Mouse (Mus musculus): ENCODE data around the gene Tnni3. TPM values are rescaled to one million over a fixed set of nuclear protein-coding genes. Genes with fewer than 3 reads are reported as not detected.

The Tnni3 gene
- polyA plus RNA-seq, 1 experiment from 2014 or later = 2.7 TPM

- H3K4me3 ChIP-seq = peak overlapping the region; percentile 8; the same call in 1 of the 2 replicates
- H3K9me3 ChIP-seq = no peaks in the 10 kb centered on the region
- peaks cover 29% of the 10 kb centered on the region for H3K4me1 ChIP-seq
- DNase-seq (ENCODE audit: low spot score) = no peak
- WGBS = 62% methylated on average over 6 of the region's 6 CpGs
- H3K36me3 ChIP-seq (replicated peaks) = no peaks in the 10 kb centered on the region
- peak overlapping the region; percentile 71 for H3K27ac ChIP-seq (replicated peaks)
- peaks cover 9% of the 10 kb centered on the region for H3K27me3 ChIP-seq (replicated peaks; ENCODE audit: low read depth, poor library complexity, severe bottlenecking)
These were observed 8.2 kb downstream of the Tnni3 start for GRCm38 (mm10) chr7:4515853-4516252.

GRCm38 (mm10) chr7:4513829-4514712, 10.0 kb downstream of the Tnni3 start:
- peaks cover 31% of the 10 kb centered on the region for H3K4me1 ChIP-seq
- no peak for DNase-seq (ENCODE audit: low spot score)
- H3K27ac ChIP-seq (replicated peaks) = peak overlapping the region; percentile 41
- 62% methylated on average over 6 of the region's 6 CpGs for WGBS
- peak overlapping the region; percentile 4; the same call in 1 of the 2 replicates for H3K4me3 ChIP-seq
- no peaks in the 10 kb centered on the region for H3K9me3 ChIP-seq
- H3K36me3 ChIP-seq (replicated peaks) = no peaks in the 10 kb centered on the region
- H3K27me3 ChIP-seq (replicated peaks; ENCODE audit: low read depth, poor library complexity, severe bottlenecking) = peaks cover 4% of the 10 kb centered on the region; the same call in 1 of the 2 replicates

- Histone ChIP-seq H3K27ac (replicated peaks) (peak overlapping the region; percentile 4; the same call in 1 of the 2 replicates), H3K9me3 (no peaks in the 10 kb centered on the region), H3K4me1 (peaks cover 31% of the 10 kb centered on the region), H3K4me3 (no peak overlapping the region), H3K27me3 (replicated peaks; ENCODE audit: low read depth, poor library complexity, severe bottlenecking) (peaks cover 11% of the 10 kb centered on the region; the same call in 1 of the 2 replicates), H3K36me3 (replicated peaks) (no peaks in the 10 kb centered on the region)
- DNase-seq (ENCODE audit: low spot score) = peak; percentile 64
- 22% methylated on average over 13 of the region's 13 CpGs for WGBS
These were observed 10.8 kb downstream of the Tnni3 start for GRCm38 (mm10) chr7:4513236-4513635.

GRCm38 (mm10) chr7:4511489-4512224, 12.4 kb downstream of the Tnni3 start:
- no peaks in the 10 kb centered on the region for H3K9me3 ChIP-seq
- no peak overlapping the region for H3K4me3 ChIP-seq
- H3K27ac ChIP-seq (replicated peaks) = no peak overlapping the region
- H3K27me3 ChIP-seq (replicated peaks; ENCODE audit: low read depth, poor library complexity, severe bottlenecking) = peaks cover 11% of the 10 kb centered on the region; the same call in 1 of the 2 replicates
- DNase-seq (ENCODE audit: low spot score) = no peak
- H3K36me3 ChIP-seq (replicated peaks) = no peaks in the 10 kb centered on the region
- WGBS = 81% methylated on average over 8 of the region's 8 CpGs
- H3K4me1 ChIP-seq = peaks cover 31% of the 10 kb centered on the region

GRCm38 (mm10) chr7:4509863-4510608, 14.0 kb downstream of the Tnni3 start:
- no peaks in the 10 kb centered on the region for H3K9me3 ChIP-seq
- H3K36me3 ChIP-seq (replicated peaks) = no peaks in the 10 kb centered on the region
- WGBS = 17% methylated on average over 24 of the region's 24 CpGs
- no peak overlapping the region for H3K27ac ChIP-seq (replicated peaks)
- H3K4me1 ChIP-seq = peaks cover 19% of the 10 kb centered on the region
- DNase-seq (ENCODE audit: low spot score) = peak; percentile 88
- peak overlapping the region; percentile 30; the same call in 1 of the 2 replicates for H3K4me3 ChIP-seq
- H3K27me3 ChIP-seq (replicated peaks; ENCODE audit: low read depth, poor library complexity, severe bottlenecking) = peaks cover 11% of the 10 kb centered on the region; the same call in 1 of the 2 replicates

- 92% methylated on average over 8 of the region's 8 CpGs for WGBS
- H3K27me3 ChIP-seq (replicated peaks; ENCODE audit: low read depth, poor library complexity, severe bottlenecking) = peaks cover 11% of the 10 kb centered on the region; the same call in 1 of the 2 replicates
- H3K4me3 ChIP-seq = no peak overlapping the region
- no peaks in the 10 kb centered on the region for H3K36me3 ChIP-seq (replicated peaks)
- H3K9me3 ChIP-seq = no peaks in the 10 kb centered on the region
- peaks cover 12% of the 10 kb centered on the region; the same call in 1 of the 2 replicates for H3K4me1 ChIP-seq
- H3K27ac ChIP-seq (replicated peaks) = no peak overlapping the region
- DNase-seq (ENCODE audit: low spot score) = no peak
These were observed 15.3 kb downstream of the Tnni3 start for GRCm38 (mm10) chr7:4508739-4509116.

- no peaks in the 10 kb centered on the region for H3K36me3 ChIP-seq (replicated peaks)
- 73% methylated on average over 32 of the region's 32 CpGs for WGBS
- H3K9me3 ChIP-seq = no peaks in the 10 kb centered on the region
- H3K27ac ChIP-seq (replicated peaks) = no peak overlapping the region
- DNase-seq (ENCODE audit: low spot score) = no peak
- H3K4me3 ChIP-seq = no peak overlapping the region
- H3K27me3 ChIP-seq (replicated peaks; ENCODE audit: low read depth, poor library complexity, severe bottlenecking) = peaks cover 11% of the 10 kb centered on the region; the same call in 1 of the 2 replicates
- H3K4me1 ChIP-seq = peaks cover 8% of the 10 kb centered on the region; the same call in 1 of the 2 replicates
These were observed 15.8 kb downstream of the Tnni3 start for GRCm38 (mm10) chr7:4508062-4508738.

- no peaks in the 10 kb centered on the region for H3K9me3 ChIP-seq
- DNase-seq (ENCODE audit: low spot score) = no peak
- no peak overlapping the region for H3K4me3 ChIP-seq
- peaks cover 11% of the 10 kb centered on the region; the same call in 1 of the 2 replicates for H3K27me3 ChIP-seq (replicated peaks; ENCODE audit: low read depth, poor library complexity, severe bottlenecking)
- H3K36me3 ChIP-seq (replicated peaks) = no peaks in the 10 kb centered on the region
- H3K27ac ChIP-seq (replicated peaks) = no peak overlapping the region
- H3K4me1 ChIP-seq = peaks cover 10% of the 10 kb centered on the region; the same call in 1 of the 2 replicates
- 69% methylated on average over 3 of the region's 4 CpGs for WGBS
These were observed 16.8 kb downstream of the Tnni3 start for GRCm38 (mm10) chr7:4507220-4507619.

GRCm38 (mm10) chr7:4504646-4505435, 19.2 kb downstream of the Tnni3 start:
- DNase-seq (ENCODE audit: low spot score) = no peak

GRCm38 (mm10) chr7:4503858-4504257, 20.2 kb downstream of the Tnni3 start:
- no peak for DNase-seq (ENCODE audit: low spot score)
- H3K27ac ChIP-seq (replicated peaks) = no peak overlapping the region
- H3K9me3 ChIP-seq = no peaks in the 10 kb centered on the region; the same call in 1 of the 2 replicates
- 90% methylated on average over 5 of the region's 5 CpGs for WGBS
- H3K4me3 ChIP-seq = no peak overlapping the region
- H3K4me1 ChIP-seq = peaks cover 25% of the 10 kb centered on the region
- H3K27me3 ChIP-seq (replicated peaks; ENCODE audit: low read depth, poor library complexity, severe bottlenecking) = peaks cover 5% of the 10 kb centered on the region; the same call in 1 of the 2 replicates
- H3K36me3 ChIP-seq (replicated peaks) = 0 out of 2 replicates have a peak, but pooled peaks cover 3% of the 10 kb centered on the region

More at GRCm38 (mm10) chr7:4504646-4505435, 19.2 kb downstream of the Tnni3 start:
- Histone ChIP-seq H3K4me3 (no peak overlapping the region), H3K27ac (replicated peaks) (no peak overlapping the region), H3K27me3 (replicated peaks; ENCODE audit: low read depth, poor library complexity, severe bottlenecking) (peaks cover 11% of the 10 kb centered on the region; the same call in 1 of the 2 replicates), H3K4me1 (peaks cover 15% of the 10 kb centered on the region), H3K36me3 (replicated peaks) (no peaks in the 10 kb centered on the region), H3K9me3 (no peaks in the 10 kb centered on the region; the same call in 1 of the 2 replicates)
- WGBS = 62% methylated on average over 11 of the region's 11 CpGs

- Histone ChIP-seq H3K4me1 (peaks cover 32% of the 10 kb centered on the region), H3K4me3 (no peak overlapping the region), H3K36me3 (replicated peaks) (0 out of 2 replicates have a peak, but pooled peaks cover 4% of the 10 kb centered on the region), H3K27me3 (replicated peaks; ENCODE audit: low read depth, poor library complexity, severe bottlenecking) (no peaks in the 10 kb centered on the region), H3K9me3 (no peaks in the 10 kb centered on the region; the same call in 1 of the 2 replicates), H3K27ac (replicated peaks) (no peak overlapping the region)
- no peak for DNase-seq (ENCODE audit: low spot score)
- 80% methylated on average over 4 of the region's 4 CpGs for WGBS
These were observed 20.9 kb downstream of the Tnni3 start for GRCm38 (mm10) chr7:4503100-4503499.

Measured in embryonic facial prominence, embryonic 10.5 days (tissue).